ENCODE assay signal across 19 mouse cellular contexts in genomic region chr4:130012234-130012633, GRCm38 (mm10). TPM values are rescaled to one million over a fixed set of nuclear protein-coding genes. Genes with fewer than 3 reads are reported as not detected.
"Had no signal": no experiment of that assay in that cellular context is flagged by ENCODE, and none has a peak within 500 bp of the region (broad histone marks: within the 10 kb centered on the region; RNA-seq: fewer than 3 reads in every experiment).

No protein-coding gene starts in this region.

- DNase-seq: lung, adult 18-20 months; lung, embryonic 14.5 days; lung, postnatal 10 days; lung, postnatal 4 days; midbrain, embryonic 14.5 days; retina, postnatal 1 day; right cerebral cortex, adult 18-20 months; right cerebral cortex, postnatal 4 days; spleen, adult 18-20 months; thymus, adult 18-20 months; thymus, postnatal 14 days; thymus, postnatal 36 days had no signal

- ATAC-seq: midbrain, embryonic 16.5 days had no signal

- H3K4me2 ChIP-seq: lung, embryonic 14.5 days; midbrain, embryonic 12.5 days; neural tube, embryonic 13.5 days; neural tube, embryonic 15.5 days had no signal

- H3K9me3 ChIP-seq: midbrain, embryonic 10.5 days; midbrain, embryonic 12.5 days; neural tube, embryonic 13.5 days; neural tube, embryonic 15.5 days had no signal

- H3K9ac ChIP-seq: lung, embryonic 14.5 days; midbrain, embryonic 12.5 days; neural tube, embryonic 13.5 days; neural tube, embryonic 15.5 days had no signal

- H3K4me3 ChIP-seq: midbrain, embryonic 10.5 days; midbrain, embryonic 12.5 days; myocyte; neural tube, embryonic 13.5 days; neural tube, embryonic 15.5 days had no signal

- H3K27me3 ChIP-seq: neural tube, embryonic 15.5 days had no signal

- H3K27ac ChIP-seq: midbrain, embryonic 10.5 days; midbrain, embryonic 12.5 days; neural tube, embryonic 13.5 days; neural tube, embryonic 15.5 days had no signal

- H3K4me1 ChIP-seq: neural tube, embryonic 15.5 days had no signal

RNA-seq across cellular contexts. Expression of gene Col16a1, which starts 35.4 kb away (rescaled TPM):
- total RNA-seq: megakaryocyte, adult 5-6 weeks had no signal
